Mouse (Mus musculus) hindbrain, embryonic 13.5 days (tissue): ENCODE data around the gene Dctn3. TPM values are rescaled to one million over a fixed set of nuclear protein-coding genes. Genes with fewer than 3 reads are reported as not detected.
"Not testable (repeated sequence)": the region's sequence is repeated elsewhere in the genome, so short reads cannot be mapped to it uniquely, and the experiment has no call there.

Source experiments
- ATAC-seq: fragments of 200-750 bp; cut with Nextera tagmentation; 2 replicates; pipeline ENCODE4 v1.8.0; 2017; ENCODE audit warnings: moderate TSS enrichment; ENCODE audit not compliant: low FRiP score
- H3K27ac ChIP-seq: fragments of 300-500 bp; sonication (generic); 2 replicates; pipeline ENCODE4 v1.5.1; 2015; ENCODE audit warnings: inconsistent platforms, mild to moderate bottlenecking, moderate library complexity
- H3K27me3 ChIP-seq: fragments of 300-500 bp; sonication (generic); 2 replicates; pipeline ENCODE4 v1.6.1; 2015; ENCODE audit warnings: mild to moderate bottlenecking, inconsistent platforms
- H3K36me3 ChIP-seq: fragments of 300-500 bp; sonication (generic); 2 replicates; pipeline ENCODE4 v1.6.1; 2015; ENCODE audit warnings: mild to moderate bottlenecking, inconsistent platforms
- H3K4me1 ChIP-seq: fragments of 300-500 bp; sonication (generic); replicated peaks from 2 replicates; pipeline ENCODE4 v1.6.1; 2015; ENCODE audit warnings: inconsistent platforms
- H3K4me2 ChIP-seq: fragments of 300-500 bp; sonication (generic); 2 replicates; pipeline ENCODE4 v1.6.1; 2015; ENCODE audit warnings: inconsistent platforms, mild to moderate bottlenecking, moderate library complexity
- H3K4me3 ChIP-seq: fragments of 300-500 bp; sonication (generic); 2 replicates; pipeline ENCODE4 v1.5.1; 2015; ENCODE audit warnings: mild to moderate bottlenecking, inconsistent platforms
- H3K9ac ChIP-seq: fragments of 300-500 bp; sonication (generic); 2 replicates; pipeline ENCODE4 v1.6.1; 2015; ENCODE audit warnings: mild to moderate bottlenecking, inconsistent platforms
- H3K9me3 ChIP-seq: fragments of 300-500 bp; sonication (generic); 2 replicates; pipeline ENCODE4 v1.6.1; 2016; ENCODE audit warnings: inconsistent platforms
- WGBS: fragments of 180-500 bp; shearing (Covaris S2); methylation state at CpG from one replicate; pipeline ENCODE4 v1.1.7; 2015; 5-methylcytosine and 5-hydroxymethylcytosine counted together
- polyA plus RNA-seq: library from polyadenylated mRNA; unstranded; fragments of >200 nt; fragmentation: Nextera tagmentation; extraction: Ambion mirVana; gene quantifications from 2 replicates; pipeline ENCODE4 v1.2.1, GENCODE M21; 2015

Gene Dctn3
- polyA plus RNA-seq, 1 experiment from 2014 or later, result 303 TPM

DNA sequence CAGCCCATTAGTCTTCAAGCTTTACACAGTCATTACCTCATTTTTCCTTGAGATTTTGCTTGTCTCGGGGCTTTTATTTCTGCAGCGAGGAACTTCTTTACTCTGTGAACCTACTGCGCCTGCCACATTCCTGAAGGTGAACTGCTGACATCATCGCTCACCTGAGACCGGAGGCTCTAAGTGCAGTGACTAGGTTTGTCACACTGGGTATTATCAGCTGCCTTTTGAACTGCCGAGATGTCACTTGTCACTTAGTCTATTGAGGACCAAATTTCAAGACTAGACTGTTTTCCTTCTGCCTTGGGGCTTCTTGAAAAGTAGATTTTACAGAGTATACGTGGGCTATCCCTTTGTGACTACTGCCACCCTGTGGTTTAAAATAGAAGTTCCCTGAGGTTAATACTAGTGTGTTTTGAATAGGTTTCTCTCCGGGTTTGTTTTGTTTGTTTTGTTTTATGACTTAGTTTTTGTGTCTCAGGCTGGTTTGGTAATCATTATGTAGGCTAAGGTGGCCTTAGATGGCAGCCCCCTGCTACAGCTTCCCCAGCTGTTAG, 14.7 kb downstream of the Dctn3 start:
- H3K4me2 ChIP-seq, result no peak overlapping the region
- no peak overlapping the region for H3K9ac ChIP-seq
- peaks cover 8% of the 10 kb centered on the region; the same call in 1 of the 2 replicates for H3K36me3 ChIP-seq
- no peaks in the 10 kb centered on the region for H3K9me3 ChIP-seq
- H3K27ac ChIP-seq, result no peak overlapping the region
- 0 out of 2 replicates have a peak, but pooled peaks cover 6% of the 10 kb centered on the region for H3K27me3 ChIP-seq
- H3K4me1 ChIP-seq, result peaks cover 56% of the 10 kb centered on the region
- H3K4me3 ChIP-seq, result no peak overlapping the region
- no peak for ATAC-seq
- 45% methylated on average over 8 of the region's 8 CpGs for WGBS

- Histone ChIP-seq H3K27ac (peak overlapping the region; percentile 65), H3K4me2 (peak overlapping the region; percentile 35), H3K9ac (peak overlapping the region; percentile 25; the same call in 1 of the 2 replicates), H3K27me3 (0 out of 2 replicates have a peak, but pooled peaks cover 6% of the 10 kb centered on the region), H3K4me3 (no peak overlapping the region), H3K9me3 (no peaks in the 10 kb centered on the region), H3K4me1 (peaks cover 47% of the 10 kb centered on the region), H3K36me3 (peaks cover 8% of the 10 kb centered on the region; the same call in 1 of the 2 replicates)
- under 1% methylated on average over 13 of the region's 13 CpGs for WGBS
- peak; percentile 78 for ATAC-seq
Measured at GRCm38 (mm10) chr4:41707011-41707535, 15.9 kb downstream of the Dctn3 start.

GRCm38 (mm10) chr4:41705922-41706754, 16.8 kb downstream of the Dctn3 start:
- peak; percentile 11; the same call in 1 of the 2 replicates for ATAC-seq
- Histone ChIP-seq H3K36me3 (peaks cover 5% of the 10 kb centered on the region; the same call in 1 of the 2 replicates), H3K27me3 (0 out of 2 replicates have a peak, but pooled peaks cover 6% of the 10 kb centered on the region), H3K4me3 (no peak overlapping the region), H3K27ac (peak overlapping the region; percentile 55), H3K9me3 (no peaks in the 10 kb centered on the region), H3K4me1 (peaks cover 37% of the 10 kb centered on the region), H3K9ac (peak overlapping the region; percentile 35; the same call in 1 of the 2 replicates), H3K4me2 (peak overlapping the region; percentile 35)
- WGBS, result 56% methylated on average over 19 of the region's 19 CpGs

- Histone ChIP-seq H3K4me1 (peaks cover 33% of the 10 kb centered on the region), H3K4me2 (no peak overlapping the region), H3K36me3 (no peaks in the 10 kb centered on the region), H3K9me3 (no peaks in the 10 kb centered on the region), H3K9ac (no peak overlapping the region), H3K4me3 (no peak overlapping the region), H3K27me3 (0 out of 2 replicates have a peak, but pooled peaks cover 6% of the 10 kb centered on the region), H3K27ac (no peak overlapping the region)
- ATAC-seq, result no peak
- 6% methylated on average over 5 of the region's 5 CpGs for WGBS
Measured at GRCm38 (mm10) chr4:41704651-41705050, 18.3 kb downstream of the Dctn3 start.

- not testable (repeated sequence) for H3K27ac ChIP-seq, H3K36me3 ChIP-seq, ATAC-seq, H3K9ac ChIP-seq, H3K4me2 ChIP-seq, H3K9me3 ChIP-seq, H3K4me3 ChIP-seq, H3K27me3 ChIP-seq
- peaks cover 18% of the 10 kb centered on the region for H3K4me1 ChIP-seq
- 79% methylated on average over 2 of the region's 2 CpGs for WGBS
Measured at GRCm38 (mm10) chr4:41702226-41702625, 20.7 kb downstream of the Dctn3 start.

DNA sequence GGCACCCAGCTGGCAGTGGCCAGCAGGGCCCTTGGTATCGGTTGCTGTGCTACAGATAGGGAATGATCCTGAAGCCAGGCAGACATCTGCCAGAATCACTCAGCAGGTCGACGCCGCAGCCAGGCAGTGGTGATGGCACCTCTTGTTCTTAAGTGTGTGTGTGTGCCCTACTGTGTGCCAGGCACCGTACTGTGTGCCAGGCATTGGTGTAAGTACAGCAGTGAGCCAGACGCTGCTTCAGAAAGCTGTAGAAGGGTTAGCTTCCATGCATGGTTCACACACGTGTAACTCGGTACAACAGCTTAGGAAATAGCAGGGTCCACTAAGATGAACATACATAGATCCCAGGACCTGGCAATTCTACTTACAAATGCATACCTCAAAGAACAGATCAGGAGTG, 22.7 kb downstream of the Dctn3 start:
- H3K27ac ChIP-seq, H3K27me3 ChIP-seq, ATAC-seq, H3K4me1 ChIP-seq, H3K9me3 ChIP-seq, H3K9ac ChIP-seq, H3K36me3 ChIP-seq, H3K4me2 ChIP-seq, H3K4me3 ChIP-seq: not testable (repeated sequence)
- WGBS, result 66% methylated on average over 4 of the region's 8 CpGs

DNA sequence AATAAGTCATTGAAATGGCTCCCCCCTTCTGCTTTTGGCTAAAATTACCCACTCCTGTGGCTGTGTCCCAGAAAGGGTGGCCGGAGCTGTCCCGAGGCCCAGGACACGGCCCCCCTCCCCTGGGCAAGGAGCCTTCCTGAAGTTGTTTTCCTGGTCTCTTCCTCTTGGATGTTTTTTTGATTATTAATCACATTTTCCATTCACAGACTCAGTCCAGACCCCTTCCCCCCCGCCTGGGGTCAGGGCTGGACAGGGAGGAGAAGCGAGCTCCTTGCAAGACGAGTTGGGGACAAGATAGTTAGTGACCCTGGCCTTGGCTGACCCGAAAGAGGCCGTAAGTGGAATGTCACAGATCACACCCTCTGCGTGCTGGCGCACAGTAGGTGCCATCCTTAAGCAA, 23.2 kb downstream of the Dctn3 start, which contains the start of gene Il11ra1:
Gene Il11ra1 (plus strand): TSS at position 207 of the 400 bp plus-strand sequence.
- not testable (repeated sequence) for H3K9me3 ChIP-seq, H3K27ac ChIP-seq, H3K4me1 ChIP-seq, H3K36me3 ChIP-seq, ATAC-seq, H3K9ac ChIP-seq, H3K4me3 ChIP-seq, H3K27me3 ChIP-seq
- 83% methylated on average over 10 of the region's 10 CpGs for WGBS
- peak within 1 kb of the TSS; percentile 39 for H3K4me2 ChIP-seq

DNA sequence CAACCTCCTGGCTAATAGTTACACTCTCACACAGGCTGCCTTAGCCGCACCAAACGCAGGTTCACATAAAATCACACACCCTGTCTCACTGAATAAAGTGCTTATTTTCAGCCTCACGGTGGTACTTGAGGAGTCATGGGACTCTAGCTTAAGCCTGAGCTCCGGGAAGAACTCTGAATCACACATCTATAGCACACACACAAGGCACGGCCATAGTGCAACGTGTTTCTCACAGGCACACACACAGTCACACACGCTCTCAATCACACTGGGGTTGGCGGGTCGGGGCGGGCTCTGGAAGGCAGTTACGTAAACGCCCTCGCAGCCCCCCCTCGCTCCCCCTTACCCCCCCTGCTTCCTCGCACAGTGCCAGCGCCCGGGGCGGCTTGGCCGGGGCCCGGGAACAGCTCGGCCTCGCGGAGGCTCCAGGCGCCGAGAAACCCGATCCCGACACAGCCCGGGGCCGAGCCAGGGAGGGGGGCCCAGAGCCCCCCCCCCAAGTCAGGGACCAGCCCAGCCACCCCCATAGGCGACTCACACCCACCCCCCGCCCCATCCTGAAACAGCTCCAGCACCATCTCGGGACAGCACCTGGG, 24.5 kb downstream of the Dctn3 start:
- H3K27ac ChIP-seq, H3K27me3 ChIP-seq, H3K4me1 ChIP-seq, H3K4me3 ChIP-seq, H3K9me3 ChIP-seq, H3K36me3 ChIP-seq, H3K9ac ChIP-seq, ATAC-seq: not testable (repeated sequence)
- peak overlapping the region; percentile 39 for H3K4me2 ChIP-seq
- WGBS, result 7% methylated on average over 23 of the region's 32 CpGs

GRCm38 (mm10) chr4:41696930-41697841, 25.8 kb downstream of the Dctn3 start, which contains the start of gene Cntfr:
Gene Cntfr, minus strand, starts transcription at chr4:41697089.
- not testable (repeated sequence) for H3K9me3 ChIP-seq, H3K9ac ChIP-seq, H3K27ac ChIP-seq, H3K36me3 ChIP-seq, H3K27me3 ChIP-seq, ATAC-seq, H3K4me1 ChIP-seq
- Histone ChIP-seq H3K4me3 (peak within 1 kb of the TSS; percentile 25; the same call in 1 of the 2 replicates), H3K4me2 (peak within 1 kb of the TSS; percentile 42)
- WGBS, result 7% methylated on average over 29 of the region's 40 CpGs

DNA sequence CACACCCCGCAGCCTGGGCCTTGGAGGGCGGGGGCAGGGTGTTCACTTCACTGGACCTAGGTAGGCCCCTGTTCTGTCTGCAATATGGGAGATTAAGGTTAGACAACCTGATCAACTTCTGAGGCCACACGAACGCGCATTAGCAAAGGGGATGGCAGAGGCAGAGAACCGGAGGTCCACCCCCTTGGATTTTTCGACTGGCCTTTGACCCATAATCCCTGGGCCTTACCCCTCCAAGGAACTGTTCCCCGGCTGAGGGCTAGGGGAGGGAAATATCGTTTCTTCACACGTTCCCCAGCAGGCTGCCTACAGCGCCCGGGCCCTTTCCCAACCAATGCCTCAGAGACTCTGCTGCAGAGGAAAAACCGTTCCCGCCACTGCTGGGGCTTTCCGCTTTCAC, 26.5 kb downstream of the Dctn3 start:
- H3K27me3 ChIP-seq, H3K4me1 ChIP-seq, H3K4me2 ChIP-seq, H3K4me3 ChIP-seq, ATAC-seq, H3K36me3 ChIP-seq, H3K27ac ChIP-seq, H3K9me3 ChIP-seq, H3K9ac ChIP-seq: not testable (repeated sequence)
- WGBS, result 9% methylated on average over 12 of the region's 15 CpGs

GRCm38 (mm10) chr4:41695800-41696199, 27.2 kb downstream of the Dctn3 start:
- H3K4me1 ChIP-seq, H3K27me3 ChIP-seq, H3K27ac ChIP-seq, H3K9ac ChIP-seq, ATAC-seq, H3K36me3 ChIP-seq, H3K9me3 ChIP-seq: not testable (repeated sequence)
- 1% methylated on average over 22 of the region's 38 CpGs for WGBS
- H3K4me3 ChIP-seq, result peak overlapping the region; percentile 25
- peak overlapping the region; percentile 42 for H3K4me2 ChIP-seq
